Mouse (Mus musculus): ENCODE measurements around the gene Gm21836.
"Not testable (repeated sequence)": the region's sequence is repeated elsewhere in the genome, so short reads cannot be mapped to it uniquely, and the experiment has no call there.

Gm21836 gene

GRCm38 (mm10) chr9:124493693-124494092 is at the start of gene Gm21836:
Gm21836 (minus strand) TSS chr9:124493793.
- not testable (repeated sequence) for DNase-seq

GRCm38 (mm10) chr9:124480361-124480980 is 13.1 kb downstream of the Gm21836 start:
- DNase-seq, result not testable (repeated sequence)

- DNase-seq, result peak; percentile 64 to 75
Observed at GRCm38 (mm10) chr9:124478081-124478480, 15.5 kb downstream of the Gm21836 start.

- DNase-seq, result no peak
Observed at GRCm38 (mm10) chr9:124476096-124476902, 17.3 kb downstream of the Gm21836 start, which contains the start of gene Ppp2r3d. Ppp2r3d (minus strand) TSS chr9:124476898.

- DNase-seq, result no peak
Observed at GRCm38 (mm10) chr9:124475689-124476088, 17.9 kb downstream of the Gm21836 start.

GRCm38 (mm10) chr9:124456572-124456971 is 37.0 kb downstream of the Gm21836 start:
- DNase-seq, result peak; percentile 72 to 77
